Mouse (Mus musculus): Measurements from ENCODE around the gene Atp5d. TPM values are rescaled to one million over a fixed set of nuclear protein-coding genes. Genes with fewer than 3 reads are reported as not detected.

The Atp5d gene
- total RNA-seq, 2 experiments from 2014 or later, result 401 to 425 TPM

DNA sequence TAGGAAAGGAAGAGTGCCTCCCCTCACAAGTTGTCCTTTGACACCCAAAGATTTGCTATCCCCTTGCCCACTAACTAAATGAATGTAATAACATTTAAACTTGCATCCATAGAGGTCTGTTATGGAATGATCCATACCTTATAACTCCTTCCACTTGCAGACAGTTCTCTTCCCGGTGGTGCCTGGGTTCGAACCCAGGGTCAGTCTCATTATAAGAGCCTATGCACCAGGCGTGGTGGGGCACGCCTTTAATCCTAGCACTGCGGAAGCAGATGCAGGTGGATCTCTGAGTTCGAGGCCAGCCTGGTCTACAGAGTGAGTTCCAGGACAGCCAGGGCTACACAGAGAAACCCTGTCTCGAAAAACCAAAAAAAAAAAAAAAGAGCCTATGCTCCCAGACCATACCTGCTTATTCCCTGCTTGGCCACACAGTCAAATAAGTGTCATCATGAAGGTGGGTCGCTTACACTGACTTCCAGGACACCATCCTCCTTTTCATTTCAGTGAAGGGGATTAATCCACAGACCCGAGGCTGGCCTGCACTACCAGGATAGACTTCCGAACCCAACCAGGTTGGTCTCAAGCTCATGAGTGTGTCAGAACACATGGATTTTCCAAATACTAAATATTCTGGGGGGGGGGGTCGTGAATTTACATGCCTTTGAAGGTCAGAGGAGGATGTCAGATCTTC, 1.7 kb downstream of the Atp5d start:
- no peak for DNase-seq (ENCODE audit: low spot score in 2 of 2)

DNA sequence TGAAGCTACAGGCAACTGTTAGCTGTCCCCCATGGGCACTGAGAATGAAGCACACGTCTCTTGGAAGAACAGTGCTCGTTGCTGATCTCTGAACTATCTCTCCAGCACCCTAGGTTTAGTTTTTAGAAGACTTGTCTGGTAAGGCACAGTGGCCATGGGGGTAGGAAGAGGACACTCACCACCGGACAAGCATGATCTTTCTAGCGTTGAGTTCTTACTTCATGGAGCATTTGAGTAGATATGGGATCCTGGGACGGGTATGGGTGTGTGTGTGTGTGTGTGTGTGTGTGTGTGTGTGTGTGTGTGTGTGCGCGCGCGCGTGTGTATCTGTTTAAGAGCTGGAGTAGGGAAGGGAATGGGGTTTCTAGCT, 2.2 kb downstream of the Atp5d start, which contains the start of gene Cbarp:
Gene Cbarp, minus strand, starts transcription at position 170 of the 370 bp plus-strand sequence.
- no peak for DNase-seq (ENCODE audit: low spot score in 2 of 2)

DNA sequence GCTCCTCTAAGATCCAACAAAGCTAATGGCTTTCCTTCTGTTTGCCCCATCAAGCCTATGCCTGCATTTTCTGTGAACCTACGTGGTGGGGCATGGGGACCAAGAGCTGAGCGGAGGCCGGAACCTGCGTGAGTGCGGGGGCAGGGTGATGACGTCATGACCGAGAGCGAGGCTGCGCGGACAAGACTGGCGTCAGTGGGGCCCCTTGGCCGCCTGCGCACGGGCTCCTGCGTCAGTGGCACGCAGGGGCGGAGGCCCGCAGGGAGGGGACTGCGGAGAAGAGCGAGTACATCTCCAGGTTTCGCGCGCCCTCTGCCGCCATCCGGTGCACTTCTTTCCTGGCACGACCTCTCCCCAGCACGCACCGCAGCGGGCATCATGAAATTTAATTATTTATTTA, 2.8 kb downstream of the Atp5d start:
- peak; percentile 81 to 88 for DNase-seq (ENCODE audit: low spot score in 2 of 2)

DNA sequence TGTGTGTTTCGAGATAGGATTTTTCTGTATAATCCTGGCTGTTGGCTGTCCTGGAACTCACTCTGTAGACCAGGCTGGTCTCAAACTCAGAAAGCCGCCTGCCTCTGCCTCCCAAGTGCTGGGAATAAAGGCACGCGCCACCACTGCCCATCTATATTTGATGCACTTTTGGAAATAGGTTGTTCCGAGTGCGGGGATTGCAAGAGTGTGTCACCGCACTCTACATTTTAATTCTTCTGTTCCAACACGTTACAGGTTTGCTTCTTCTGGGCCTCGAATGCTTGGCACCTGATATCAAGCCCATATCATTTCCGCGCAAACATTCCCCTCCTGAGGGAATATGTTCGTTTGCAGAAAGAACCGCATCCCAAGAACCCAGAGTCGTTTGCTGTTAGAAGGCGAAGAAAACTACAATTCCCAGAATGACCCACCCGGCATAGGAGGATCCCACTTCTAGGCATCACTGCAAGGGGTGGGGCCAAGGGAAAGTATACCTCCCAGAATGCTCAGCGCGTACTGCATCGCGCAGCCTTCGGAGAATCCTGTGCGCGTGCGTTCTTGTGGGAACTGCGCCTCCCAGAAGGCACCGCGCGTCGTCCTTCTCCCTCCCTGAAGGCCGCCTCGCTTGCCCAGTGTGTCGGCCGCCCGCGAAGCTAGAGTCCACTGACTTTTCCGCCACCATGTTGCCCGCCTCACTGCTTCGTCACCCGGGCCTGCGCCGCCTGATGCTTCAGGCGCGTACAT, 3.5 kb downstream of the Atp5d start:
- peak; percentile 60 to 84 for DNase-seq (ENCODE audit: low spot score in 2 of 2)

DNA sequence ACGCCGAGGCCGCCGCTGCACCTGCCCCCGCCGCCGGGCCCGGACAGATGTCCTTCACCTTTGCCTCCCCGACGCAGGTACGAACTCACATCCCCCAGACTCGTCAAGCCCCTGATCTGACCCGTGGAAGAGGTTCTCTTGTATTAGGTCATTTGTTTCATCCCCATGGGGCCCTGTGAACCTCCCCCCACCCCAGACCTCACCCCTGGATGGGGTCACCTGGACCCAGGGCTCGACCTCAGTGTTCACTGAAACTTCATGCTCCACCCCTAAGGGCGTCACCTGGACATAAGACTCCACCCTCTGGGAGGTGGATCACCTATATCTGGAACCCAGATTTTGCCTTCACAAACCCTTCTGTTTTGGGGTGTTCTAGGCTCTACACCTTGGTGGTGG, 4.1 kb downstream of the Atp5d start:
- no peak for DNase-seq (ENCODE audit: low spot score in 2 of 2)

DNA sequence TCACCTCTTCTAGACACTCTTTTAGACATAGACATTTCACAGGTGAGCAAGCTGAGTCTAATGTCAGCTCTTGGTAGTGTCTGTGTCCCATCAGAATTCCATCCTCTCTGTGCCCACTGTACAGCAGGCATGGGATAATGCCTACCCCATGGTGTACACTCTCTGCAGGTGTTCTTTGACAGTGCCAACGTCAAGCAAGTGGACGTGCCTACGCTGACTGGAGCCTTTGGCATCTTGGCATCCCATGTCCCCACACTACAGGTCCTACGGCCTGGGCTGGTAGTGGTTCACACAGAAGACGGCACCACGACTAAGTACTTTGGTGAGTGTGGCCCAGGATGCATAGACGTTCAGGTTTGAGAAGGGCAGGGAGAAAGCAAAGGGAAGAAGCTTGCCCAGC, 5.2 kb downstream of the Atp5d start:
- no peak for DNase-seq (ENCODE audit: low spot score in 2 of 2)

DNA sequence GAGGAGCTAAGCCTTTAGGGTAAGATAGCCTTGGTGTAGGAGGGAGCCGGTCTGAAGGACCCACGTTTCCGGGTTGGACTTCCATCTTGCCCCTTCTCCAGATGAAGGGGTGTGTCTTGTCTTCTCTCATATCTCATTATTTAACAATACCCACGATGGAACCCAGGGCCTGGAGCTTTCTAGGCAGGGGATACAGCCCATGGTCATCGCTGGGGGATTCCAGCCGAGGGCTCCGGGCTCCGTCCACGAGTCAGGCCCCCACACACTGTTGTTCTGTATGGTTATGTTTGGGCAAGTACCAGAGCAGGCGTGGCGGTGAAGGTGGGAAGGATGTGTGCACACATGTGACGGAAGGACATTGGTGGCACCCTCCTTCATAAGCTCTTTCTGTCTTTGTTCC, 5.7 kb downstream of the Atp5d start:
- DNase-seq (ENCODE audit: low spot score in 2 of 2), result no peak

DNA sequence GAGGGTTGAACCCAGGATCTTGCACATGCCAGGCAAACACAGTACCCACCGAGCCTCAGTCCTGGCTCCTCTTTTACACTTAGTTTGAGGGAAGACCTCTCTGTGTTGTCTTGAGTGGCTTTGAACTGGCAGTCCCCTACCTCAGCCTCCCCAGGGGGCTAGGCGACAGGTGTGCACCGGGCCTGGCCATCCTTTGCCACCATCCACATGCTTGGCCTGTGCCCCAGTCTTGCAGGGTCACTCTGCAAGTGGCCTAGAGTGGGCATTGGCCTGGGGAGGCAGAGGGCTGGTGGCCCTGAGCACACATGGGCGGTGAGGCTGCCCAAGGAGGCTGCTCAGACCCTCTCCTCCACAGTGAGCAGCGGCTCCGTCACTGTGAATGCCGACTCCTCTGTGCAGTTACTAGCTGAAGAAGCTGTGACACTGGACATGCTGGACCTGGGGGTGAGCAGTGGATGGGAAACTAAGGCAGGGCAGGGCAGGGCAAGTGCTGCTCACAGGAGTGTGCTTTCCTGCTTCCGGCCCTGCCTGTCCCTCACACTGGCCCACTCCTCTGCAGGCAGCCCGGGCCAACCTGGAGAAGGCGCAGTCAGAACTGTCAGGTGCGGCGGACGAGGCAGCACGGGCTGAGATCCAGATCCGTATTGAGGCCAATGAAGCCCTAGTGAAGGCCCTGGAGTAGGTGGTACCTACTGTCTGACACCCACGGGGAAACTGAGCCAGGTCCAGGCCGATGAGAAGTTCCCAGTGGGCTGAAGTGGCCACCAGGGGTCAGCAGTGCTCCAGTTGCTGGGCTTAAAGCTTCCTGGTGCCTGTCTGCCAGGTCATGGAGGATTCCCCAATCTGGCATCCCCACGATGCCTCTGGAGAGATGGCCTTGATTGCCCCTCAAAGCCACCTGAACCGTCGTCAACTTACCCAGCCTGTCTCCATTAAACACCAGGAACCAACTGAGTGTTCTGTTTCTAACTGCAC, 6.7 kb downstream of the Atp5d start:
- no peak for DNase-seq (ENCODE audit: low spot score in 2 of 2)

DNA sequence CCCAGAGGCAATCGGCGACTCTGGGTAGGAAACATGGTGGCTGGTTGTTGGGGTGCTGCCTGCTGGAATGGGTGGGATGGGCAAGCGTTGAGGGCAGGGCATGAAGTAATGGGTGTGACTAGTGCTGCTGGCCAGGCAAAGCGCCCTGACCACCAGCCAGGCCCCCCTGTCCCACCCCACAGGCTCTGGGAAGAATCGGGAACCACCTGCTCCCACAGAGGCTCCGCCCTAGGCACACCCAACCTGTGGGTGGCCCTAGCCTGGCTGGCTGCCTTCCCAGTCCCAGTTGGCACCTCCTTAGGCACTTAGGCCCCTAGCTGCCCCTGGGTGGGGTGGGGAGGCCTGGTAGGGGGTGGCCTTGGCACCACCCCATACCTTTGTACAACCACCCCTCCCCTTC, 7.5 kb downstream of the Atp5d start:
- DNase-seq (ENCODE audit: low spot score in 2 of 2), result no peak

DNA sequence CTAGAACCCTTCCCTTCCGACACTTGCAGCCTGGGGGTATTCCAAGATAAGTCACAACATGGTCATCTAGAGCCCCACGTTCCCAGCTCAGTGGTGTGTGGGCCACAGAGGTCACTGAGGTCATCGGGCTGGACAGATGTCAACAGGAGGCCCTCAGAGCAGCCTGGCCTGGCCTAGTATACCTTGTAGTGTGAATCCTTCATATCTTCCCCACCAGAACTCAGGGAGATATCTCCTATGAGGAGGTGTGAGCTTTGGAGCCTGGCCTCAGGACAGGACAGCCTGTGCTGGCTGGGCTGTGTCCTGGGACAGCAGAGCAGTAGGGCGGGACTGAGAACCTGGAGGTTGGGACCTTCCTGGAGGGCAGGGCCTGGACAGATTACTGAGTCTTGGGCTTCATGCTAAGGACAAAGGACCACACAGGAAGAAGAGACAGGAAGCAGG, 8.2 kb downstream of the Atp5d start:
- DNase-seq (ENCODE audit: low spot score in 2 of 2), result no peak

DNA sequence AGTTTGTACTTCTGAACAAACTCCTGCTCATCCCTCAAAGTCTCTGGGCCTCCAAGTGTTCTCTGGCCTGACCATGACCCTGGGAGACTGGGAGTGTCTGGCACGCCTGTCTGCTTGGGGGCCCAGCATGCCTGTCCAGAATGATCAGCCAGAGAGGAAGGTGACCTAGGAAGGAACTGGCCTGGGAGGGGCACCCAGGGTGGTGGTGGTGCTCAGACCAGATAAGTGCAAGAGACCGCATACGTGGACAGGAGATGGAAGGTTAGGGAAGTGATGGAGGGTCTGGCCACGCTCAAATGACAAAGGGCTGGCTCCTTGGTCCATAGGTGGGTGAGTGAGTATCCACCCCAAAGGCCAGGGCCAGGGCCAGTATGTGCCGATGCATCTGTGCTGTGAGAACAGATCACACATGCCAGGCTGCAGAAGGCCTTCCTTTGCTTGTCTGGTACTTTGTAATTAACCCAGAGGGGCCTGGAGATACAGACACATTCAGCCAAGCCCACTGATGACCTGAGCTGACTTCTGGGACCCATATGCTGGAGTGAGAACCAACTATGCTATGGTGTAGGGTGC, 8.8 kb downstream of the Atp5d start:
- no peak for DNase-seq (ENCODE audit: low spot score in 2 of 2)

DNA sequence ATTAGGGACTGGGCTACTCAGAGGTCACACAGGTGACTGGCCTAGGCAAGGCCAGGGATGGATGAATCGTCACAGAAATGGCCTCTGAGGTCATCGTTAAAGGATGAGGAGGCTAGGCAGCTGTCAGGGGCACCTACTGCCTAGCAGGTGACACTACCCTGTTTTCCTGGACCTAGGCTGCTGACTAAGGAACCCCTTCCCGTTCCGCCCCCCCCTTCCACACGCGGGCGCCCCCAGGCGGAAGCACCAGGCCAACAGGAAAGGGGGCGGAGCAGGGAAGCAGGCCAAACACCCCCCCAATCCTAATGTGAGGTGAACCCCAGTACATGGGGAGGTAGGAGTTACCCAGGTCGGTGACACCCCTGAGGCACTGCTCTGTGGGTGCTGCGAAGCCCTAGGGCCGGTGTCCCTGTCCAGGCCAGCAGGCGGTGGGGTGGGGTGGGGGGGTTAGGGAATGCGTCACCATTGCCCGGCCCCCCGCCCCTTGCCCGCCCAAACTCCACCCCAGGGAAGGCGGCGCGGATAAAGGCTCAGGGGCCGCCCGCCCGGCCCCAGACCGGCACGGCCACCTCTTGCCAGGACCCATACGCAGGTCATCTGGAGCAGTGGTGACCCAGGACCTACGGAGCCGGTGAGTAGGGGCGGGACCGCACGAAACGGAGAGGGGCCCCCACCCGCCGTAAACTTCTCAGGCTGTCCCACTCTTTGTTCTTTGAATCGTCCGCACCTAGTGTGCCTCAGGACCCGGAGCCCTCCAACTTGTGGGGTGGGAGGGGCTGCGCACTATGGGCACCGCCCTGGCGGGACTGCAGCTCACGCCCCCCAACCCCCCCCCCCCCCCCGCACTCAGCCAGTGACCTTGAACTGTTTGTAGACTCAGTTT, 9.5 kb downstream of the Atp5d start, which contains the start of gene Midn:
Gene Midn, plus strand, starts transcription at position 554 of the 883 bp plus-strand sequence.
- peak; percentile 78 to 81 for DNase-seq (ENCODE audit: low spot score in 2 of 2)

DNA sequence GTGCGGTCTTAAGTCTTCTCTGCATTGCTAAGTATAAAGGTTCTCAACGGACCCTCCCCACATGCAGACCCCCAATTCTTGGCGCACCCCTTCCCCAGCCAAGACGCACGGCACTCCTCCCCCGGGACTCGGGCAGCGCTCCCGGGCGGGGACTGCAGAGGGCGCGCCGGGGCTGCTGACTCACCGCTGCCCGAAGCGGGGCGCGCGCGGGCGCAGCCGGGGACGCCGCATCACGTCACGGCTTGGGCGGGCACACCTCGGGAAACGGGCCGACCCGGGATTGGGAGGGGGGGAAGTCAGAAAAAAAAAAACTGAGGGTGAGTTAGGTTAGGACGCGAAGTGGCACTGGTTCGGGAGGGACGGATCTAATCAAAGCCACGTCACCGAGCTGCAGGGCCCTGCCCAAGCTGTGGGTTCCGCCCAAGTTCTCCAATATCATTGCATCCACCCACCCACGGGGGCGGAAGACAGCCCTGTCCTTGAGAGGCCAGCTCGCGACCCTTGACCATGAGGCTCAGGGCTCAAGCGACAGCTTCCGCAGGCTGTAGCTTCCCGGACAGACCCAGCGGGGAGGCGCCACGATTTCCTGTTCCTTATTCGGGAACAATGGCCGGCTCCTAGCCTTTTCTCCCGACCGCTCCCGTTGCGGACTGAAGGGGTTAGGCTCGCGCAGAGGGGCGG, 10.3 kb downstream of the Atp5d start:
- peak; percentile 92 to 93 for DNase-seq (ENCODE audit: low spot score in 2 of 2)

DNA sequence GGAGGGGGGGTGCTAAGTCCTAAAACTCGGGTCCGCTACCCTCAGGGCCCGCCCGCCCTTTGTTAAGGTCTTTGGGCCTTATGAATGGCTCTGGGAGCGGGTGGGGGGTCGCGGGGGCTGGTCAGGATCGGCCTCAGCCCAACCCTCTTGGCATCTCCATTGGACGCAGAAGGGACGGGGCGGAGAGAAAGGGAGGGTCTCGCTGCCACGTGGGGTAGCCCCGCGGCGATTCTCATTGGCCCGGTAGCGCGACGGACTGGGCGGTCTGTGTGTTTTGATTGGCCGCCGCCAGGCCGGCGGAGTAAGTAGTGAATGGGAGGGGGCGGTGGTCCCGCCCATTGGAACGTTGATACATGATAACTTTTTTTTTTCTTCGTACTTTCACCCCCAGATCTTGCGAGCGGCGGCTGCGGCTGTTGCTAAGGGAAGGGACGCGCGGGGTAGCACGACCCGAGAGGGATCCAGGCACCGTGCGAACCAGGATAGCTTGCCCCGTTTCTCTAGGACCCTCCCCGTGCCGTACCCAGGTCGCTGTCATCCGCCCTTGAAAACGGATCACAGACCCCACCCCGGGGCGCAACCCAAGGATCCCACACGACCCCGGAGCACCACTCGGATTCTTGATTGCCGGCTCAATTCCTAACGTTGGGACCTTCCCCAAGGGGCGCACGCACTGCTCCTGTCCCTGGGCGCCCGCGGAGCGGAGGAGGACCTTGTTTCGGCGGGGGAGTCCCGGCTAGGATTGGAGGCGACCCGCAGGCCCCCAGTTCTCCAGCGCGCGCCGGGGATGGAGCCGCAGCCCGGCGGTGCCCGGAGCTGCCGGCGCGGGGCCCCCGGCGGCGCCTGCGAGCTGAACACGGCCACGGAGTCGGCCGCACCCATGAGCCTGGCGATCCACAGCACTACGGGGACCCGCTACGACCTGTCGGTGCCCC, 11.1 kb downstream of the Atp5d start:
- peak; percentile 90 to 94 for DNase-seq (ENCODE audit: low spot score in 2 of 2)

DNA sequence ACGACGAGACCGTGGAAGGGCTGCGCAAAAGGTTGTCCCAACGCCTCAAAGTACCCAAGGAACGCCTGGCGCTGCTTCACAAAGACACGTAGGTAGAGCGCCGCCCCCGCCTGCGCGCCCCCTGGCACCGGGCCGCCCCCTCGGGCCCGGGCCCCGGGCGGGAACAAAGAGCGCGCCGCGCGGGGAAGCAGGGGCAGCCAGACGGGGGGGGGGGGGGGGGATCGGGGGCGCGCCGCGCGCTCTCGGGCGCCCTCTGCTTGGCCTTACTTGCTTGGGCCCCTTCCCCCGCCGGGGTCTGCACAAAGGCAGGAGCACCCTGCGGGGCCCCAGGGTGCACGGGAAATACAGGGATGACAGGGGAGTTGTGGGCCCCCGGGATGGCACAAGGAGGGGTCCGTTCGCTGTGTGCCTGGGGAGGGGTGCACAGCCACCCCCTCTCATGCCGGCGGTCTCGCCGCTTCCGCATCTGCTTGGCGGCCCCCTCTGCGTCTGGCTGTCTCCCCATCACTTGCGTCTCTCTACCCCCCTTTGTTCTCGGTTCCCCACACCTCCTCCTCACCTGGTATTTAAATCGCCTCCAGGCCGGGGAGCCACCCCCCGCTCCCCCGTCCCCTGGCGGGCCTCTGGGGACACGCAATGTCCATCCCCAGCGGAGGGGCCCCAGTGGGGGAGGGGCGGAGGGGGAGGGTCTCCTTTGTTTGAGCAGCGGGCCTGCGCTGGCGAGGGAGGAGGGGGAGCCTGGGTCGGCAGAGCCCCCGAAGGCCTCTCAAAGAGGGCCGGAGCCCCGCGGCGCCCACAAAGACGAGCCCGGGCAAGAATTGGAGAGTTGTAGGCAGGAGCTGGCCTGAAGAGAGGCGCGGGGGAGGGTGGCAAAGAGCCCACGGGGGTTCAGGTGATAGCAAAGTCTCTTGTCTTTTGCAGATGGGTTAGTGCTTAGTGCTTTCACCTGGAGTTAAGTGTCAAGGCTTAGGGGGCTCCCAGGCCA, 12.1 kb downstream of the Atp5d start:
- no peak for DNase-seq (ENCODE audit: low spot score in 2 of 2)

DNA sequence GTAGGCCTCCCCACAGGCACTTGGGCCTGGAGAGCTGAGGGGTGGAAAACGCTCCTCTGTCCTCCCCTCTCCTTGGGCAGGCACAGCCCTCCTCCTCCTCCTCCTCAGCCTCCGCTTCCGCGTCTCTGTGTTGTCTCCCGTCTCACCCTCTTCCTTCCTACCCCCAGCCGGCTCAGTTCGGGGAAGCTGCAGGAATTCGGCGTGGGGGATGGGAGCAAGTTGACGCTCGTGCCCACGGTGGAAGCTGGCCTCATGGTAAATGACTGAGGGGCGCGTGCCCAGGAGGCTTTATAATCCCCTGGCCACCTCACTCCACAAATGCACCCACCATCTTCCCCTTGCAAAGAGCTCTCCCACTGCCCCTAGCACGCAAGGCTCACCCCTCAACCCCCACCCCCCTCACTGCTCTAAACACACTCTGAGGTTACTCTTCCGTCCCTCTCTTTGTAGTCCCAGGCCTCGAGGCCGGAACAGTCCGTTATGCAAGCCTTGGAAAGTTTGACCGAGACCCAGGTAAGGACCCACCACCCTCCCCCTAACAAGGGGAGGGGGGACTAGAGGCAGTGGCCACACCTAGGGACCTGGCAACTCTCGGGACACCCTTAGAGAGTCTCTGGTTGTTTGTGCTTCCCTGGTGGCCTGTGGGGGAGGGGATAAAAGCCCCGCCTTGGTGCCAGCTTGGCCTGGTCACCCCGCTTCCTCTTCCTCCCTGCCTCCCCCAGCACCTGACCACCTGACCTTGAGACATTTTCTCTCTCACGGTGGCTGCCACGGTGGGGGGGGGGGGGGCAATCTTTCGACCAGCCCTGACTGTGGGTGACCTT, 13.0 kb downstream of the Atp5d start:
- no peak for DNase-seq (ENCODE audit: low spot score in 2 of 2)

Measured in adrenal gland, postnatal 4 days (tissue).